Mouse (Mus musculus): ENCODE measurements at regions not wholly inside any gene's neighbourhood (a gene's known extent, or its start where the extent isn't known, plus 50 kb on each side); places are given as distances from the start of the nearest gene placed in this dataset.
A peak's percentile ranks its signal among the peaks of the same experiment; 100 is the strongest.

GRCm38 (mm10) chr17:84869074-84869722, 78.6 kb upstream of the Lrpprc start:
- Histone ChIP-seq H3K4me1 (no peaks in the 10 kb centered on the region), H3K9ac (no peak overlapping the region), H3K4me3 (no peak overlapping the region), H3K4me2 (no peak overlapping the region), H3K27ac (no peak overlapping the region), H3K36me3 (replicated peaks) (no peaks in the 10 kb centered on the region), H3K27me3 (replicated peaks) (no peaks in the 10 kb centered on the region), H3K9me3 (no peaks in the 10 kb centered on the region)
- ATAC-seq (replicated peaks): no peak
- 86% methylated on average over 3 of the region's 3 CpGs for WGBS

DNA sequence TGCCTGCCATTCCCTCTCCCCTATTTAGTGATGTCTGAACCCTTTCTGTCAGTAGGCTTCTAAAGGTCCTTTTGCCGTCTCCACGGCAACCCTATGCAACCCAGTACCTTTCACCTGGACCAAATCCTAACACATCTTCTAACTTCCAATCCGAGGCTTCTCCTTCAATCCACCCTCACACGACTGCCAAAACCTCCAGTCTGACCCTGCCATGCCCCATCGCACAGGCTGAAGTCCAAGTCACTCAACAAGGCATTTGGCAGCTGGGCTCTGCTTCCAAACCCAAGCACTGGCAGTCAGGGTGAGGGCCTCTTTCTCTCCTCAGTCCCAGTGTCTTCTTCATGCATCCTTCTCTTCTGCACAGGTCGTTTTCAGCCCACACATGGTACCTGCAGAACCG, 83.0 kb upstream of the Lrpprc start:
- Histone ChIP-seq H3K4me2 (no peak overlapping the region), H3K4me3 (no peak overlapping the region), H3K4me1 (0 out of 2 replicates have a peak, but pooled peaks cover 2% of the 10 kb centered on the region), H3K27me3 (replicated peaks) (no peaks in the 10 kb centered on the region), H3K27ac (no peak overlapping the region), H3K9ac (no peak overlapping the region), H3K36me3 (replicated peaks) (no peaks in the 10 kb centered on the region), H3K9me3 (no peaks in the 10 kb centered on the region)
- ATAC-seq (replicated peaks): no peak
- WGBS: 80% methylated on average over 7 of the region's 7 CpGs

- Histone ChIP-seq H3K27me3 (replicated peaks) (no peaks in the 10 kb centered on the region), H3K9me3 (no peaks in the 10 kb centered on the region), H3K9ac (no peak overlapping the region)
Measured at GRCm38 (mm10) chr17:84874494-84874893, 82.0 kb upstream of the Ppm1b start.

DNA sequence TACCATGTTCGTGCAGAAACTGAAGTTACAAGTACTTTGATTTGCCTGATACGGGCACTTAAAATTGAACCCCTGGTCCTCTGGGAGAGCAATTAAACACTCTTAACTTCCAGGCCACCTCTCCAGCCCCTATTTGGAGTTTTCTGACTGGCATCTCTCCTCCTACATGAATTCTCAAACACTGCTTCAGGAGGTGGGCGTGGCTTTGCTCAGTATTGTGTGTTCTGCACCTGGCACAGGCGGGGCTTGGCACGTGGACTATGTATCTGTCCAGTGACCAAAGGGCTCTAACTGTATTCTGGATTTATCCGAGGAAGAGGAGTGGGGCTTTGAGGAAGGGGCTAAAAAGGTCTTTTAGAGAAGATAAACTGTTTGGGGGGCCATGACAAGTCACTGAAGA, 81.5 kb upstream of the Ppm1b start:
- H3K27me3 ChIP-seq (replicated peaks): no peaks in the 10 kb centered on the region
- H3K36me3 ChIP-seq (replicated peaks): no peaks in the 10 kb centered on the region
- no peak overlapping the region for H3K4me3 ChIP-seq
- no peak overlapping the region for H3K9ac ChIP-seq
- H3K9me3 ChIP-seq: no peaks in the 10 kb centered on the region
- 0 out of 2 replicates have a peak, but pooled peaks cover 2% of the 10 kb centered on the region for H3K4me1 ChIP-seq
- H3K27ac ChIP-seq: no peak overlapping the region
- WGBS: 78% methylated on average over 6 of the region's 6 CpGs
- no peak for ATAC-seq (replicated peaks)
- H3K4me2 ChIP-seq: no peak overlapping the region

More at GRCm38 (mm10) chr17:84874494-84874893, 82.0 kb upstream of the Ppm1b start:
- H3K27ac ChIP-seq: no peak overlapping the region
- WGBS: 69% methylated on average over 6 of the region's 6 CpGs
- no peak for ATAC-seq (replicated peaks)
- no peak overlapping the region for H3K4me2 ChIP-seq
- no peak overlapping the region for H3K4me3 ChIP-seq
- H3K4me1 ChIP-seq: 0 out of 2 replicates have a peak, but pooled peaks cover 2% of the 10 kb centered on the region
- no peaks in the 10 kb centered on the region for H3K36me3 ChIP-seq (replicated peaks)

DNA sequence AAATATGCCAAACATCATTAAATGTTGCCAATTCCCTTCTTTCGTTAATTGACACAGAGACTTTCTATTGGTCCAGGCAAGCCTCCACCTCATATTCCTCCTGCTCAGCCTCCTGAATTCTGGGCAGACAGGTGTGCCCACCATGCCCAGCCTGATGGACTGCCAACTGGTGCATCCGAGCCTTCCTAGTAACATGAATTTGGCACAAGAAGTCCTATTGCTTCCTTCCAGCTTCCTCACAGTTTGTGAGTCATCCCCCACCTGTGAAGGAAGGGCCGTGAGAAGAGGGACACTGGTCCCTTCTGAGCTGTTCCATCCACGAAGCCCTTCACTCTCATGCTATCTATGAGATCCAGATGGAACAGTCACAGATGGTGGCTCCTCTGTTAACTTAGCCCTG, 80.5 kb upstream of the Ppm1b start:
- no peak overlapping the region for H3K27ac ChIP-seq
- H3K27me3 ChIP-seq (replicated peaks): no peaks in the 10 kb centered on the region
- no peak overlapping the region for H3K4me2 ChIP-seq
- WGBS: 88% methylated on average over 4 of the region's 4 CpGs
- no peak overlapping the region for H3K9ac ChIP-seq
- H3K9me3 ChIP-seq: no peaks in the 10 kb centered on the region
- ATAC-seq (replicated peaks): no peak
- no peaks in the 10 kb centered on the region for H3K36me3 ChIP-seq (replicated peaks)
- no peak overlapping the region for H3K4me3 ChIP-seq
- 0 out of 2 replicates have a peak, but pooled peaks cover 2% of the 10 kb centered on the region for H3K4me1 ChIP-seq

DNA sequence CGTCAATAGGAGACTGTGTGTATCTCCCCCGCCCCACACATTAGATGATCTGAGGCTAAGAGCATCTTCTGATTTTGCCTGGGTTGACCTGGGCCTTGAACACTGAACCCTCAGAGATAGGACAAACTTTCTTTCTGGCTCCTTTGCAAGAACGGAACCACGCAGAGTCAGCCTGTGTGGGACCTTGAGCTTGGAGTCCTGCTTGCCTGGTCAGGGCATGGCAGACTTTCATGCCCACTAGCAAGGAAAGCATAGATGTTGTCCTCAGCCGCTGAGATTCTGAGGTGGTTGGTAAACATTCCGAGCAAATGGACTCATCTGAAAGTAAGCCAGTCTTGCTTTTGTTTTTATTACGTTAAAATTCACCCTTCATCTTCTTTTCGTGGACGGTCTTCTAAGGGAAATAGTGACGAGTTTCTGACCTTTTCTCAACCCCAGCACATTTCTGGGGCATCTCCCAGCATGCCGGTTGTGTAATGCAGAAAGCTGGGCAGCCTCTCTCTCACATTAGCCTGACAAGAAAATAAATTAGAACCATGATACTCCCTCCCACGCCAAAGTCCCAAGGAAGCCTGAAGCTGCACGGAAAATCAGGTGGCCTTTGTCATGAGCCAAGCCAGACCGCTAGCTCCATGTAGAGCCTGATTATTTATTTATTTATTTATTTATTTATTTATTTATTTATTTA, 79.2 kb upstream of the Ppm1b start:
- H3K4me2 ChIP-seq: no peak overlapping the region
- H3K27me3 ChIP-seq (replicated peaks): no peaks in the 10 kb centered on the region
- no peak overlapping the region for H3K4me3 ChIP-seq
- 79% methylated on average over 14 of the region's 14 CpGs for WGBS
- H3K27ac ChIP-seq: no peak overlapping the region
- H3K4me1 ChIP-seq: 0 out of 2 replicates have a peak, but pooled peaks cover 2% of the 10 kb centered on the region
- no peaks in the 10 kb centered on the region for H3K36me3 ChIP-seq (replicated peaks)
- H3K9ac ChIP-seq: no peak overlapping the region
- no peaks in the 10 kb centered on the region for H3K9me3 ChIP-seq
- peak; percentile 63 for ATAC-seq (replicated peaks)

DNA sequence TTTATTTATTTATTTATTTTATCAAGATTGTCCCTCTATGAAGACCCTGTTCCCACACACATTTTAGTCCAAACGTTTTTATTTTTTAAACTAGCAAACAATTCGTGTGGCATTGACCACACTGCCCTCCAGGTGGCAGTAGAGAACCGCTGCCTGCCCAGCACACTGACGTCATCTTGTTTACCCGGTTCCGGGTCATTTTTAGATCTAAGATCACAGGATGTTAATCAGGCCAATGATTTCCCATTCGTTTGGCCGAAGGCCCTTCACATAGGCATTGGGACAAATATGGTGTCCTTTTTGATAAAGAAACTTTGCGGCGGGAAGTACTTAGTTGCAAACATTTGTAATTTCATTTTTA, 78.7 kb upstream of the Ppm1b start:
- H3K4me1 ChIP-seq: 0 out of 2 replicates have a peak, but pooled peaks cover 2% of the 10 kb centered on the region
- ATAC-seq (replicated peaks): peak; percentile 69
- no peak overlapping the region for H3K27ac ChIP-seq
- no peaks in the 10 kb centered on the region for H3K9me3 ChIP-seq
- H3K4me3 ChIP-seq: no peak overlapping the region; the same call in 1 of the 2 replicates
- H3K27me3 ChIP-seq (replicated peaks): no peaks in the 10 kb centered on the region
- H3K36me3 ChIP-seq (replicated peaks): no peaks in the 10 kb centered on the region
- WGBS: 20% methylated on average over 10 of the region's 10 CpGs
- H3K4me2 ChIP-seq: peak overlapping the region; percentile 37
- no peak overlapping the region for H3K9ac ChIP-seq

DNA sequence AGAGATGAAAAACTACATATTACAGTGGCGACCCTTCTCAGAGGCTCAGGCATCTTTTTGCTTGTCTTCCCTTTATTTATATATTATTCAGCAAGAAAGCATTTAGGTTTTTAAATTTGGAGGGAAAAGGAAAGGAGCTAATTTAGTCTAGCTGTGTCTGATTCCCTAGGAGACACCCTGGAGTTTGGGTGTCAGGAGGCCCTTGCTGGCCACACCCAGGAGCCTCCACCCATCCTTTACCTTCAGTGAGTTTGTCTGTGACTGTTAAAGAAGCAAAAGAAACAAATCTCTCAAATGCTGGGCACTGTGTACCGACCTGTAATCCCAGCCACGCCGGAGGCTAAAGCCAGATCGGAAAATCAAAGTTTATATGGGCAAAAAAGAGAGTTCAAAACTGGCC, 78.2 kb upstream of the Ppm1b start:
- no peak overlapping the region for H3K4me3 ChIP-seq
- ATAC-seq (replicated peaks): no peak
- WGBS: 82% methylated on average over 5 of the region's 5 CpGs
- H3K9me3 ChIP-seq: no peaks in the 10 kb centered on the region
- H3K36me3 ChIP-seq (replicated peaks): no peaks in the 10 kb centered on the region
- H3K27ac ChIP-seq: no peak overlapping the region
- no peaks in the 10 kb centered on the region for H3K27me3 ChIP-seq (replicated peaks)
- H3K4me1 ChIP-seq: 0 out of 2 replicates have a peak, but pooled peaks cover 2% of the 10 kb centered on the region
- H3K9ac ChIP-seq: no peak overlapping the region
- peak overlapping the region; percentile 37 for H3K4me2 ChIP-seq

DNA sequence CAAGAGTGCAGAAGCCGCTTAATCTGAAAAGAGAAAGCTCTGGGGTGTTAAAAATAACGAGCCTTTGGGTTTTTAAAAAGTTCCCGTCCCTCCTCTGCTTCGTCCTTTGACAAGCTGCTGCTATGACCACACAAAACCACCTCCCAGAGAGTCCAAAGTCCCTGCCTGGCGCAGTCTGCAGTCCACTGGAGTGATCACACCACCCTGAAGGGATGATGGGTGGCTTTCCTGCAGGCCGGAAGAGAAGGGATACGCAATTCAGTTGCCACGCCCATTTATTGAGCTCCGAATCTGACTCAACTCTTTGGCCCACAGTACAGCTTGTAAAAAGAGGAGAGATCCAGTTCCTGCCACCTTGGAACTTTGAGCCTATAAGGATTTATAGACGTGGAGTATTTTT, 77.4 kb upstream of the Ppm1b start:
- Histone ChIP-seq H3K4me1 (0 out of 2 replicates have a peak, but pooled peaks cover 2% of the 10 kb centered on the region), H3K9ac (no peak overlapping the region), H3K4me3 (no peak overlapping the region), H3K36me3 (replicated peaks) (no peaks in the 10 kb centered on the region), H3K27me3 (replicated peaks) (no peaks in the 10 kb centered on the region), H3K9me3 (no peaks in the 10 kb centered on the region), H3K27ac (no peak overlapping the region), H3K4me2 (no peak overlapping the region)
- ATAC-seq (replicated peaks): no peak
- WGBS: 82% methylated on average over 10 of the region's 10 CpGs

- no peaks in the 10 kb centered on the region for H3K27me3 ChIP-seq (replicated peaks)
- 76% methylated on average over 2 of the region's 2 CpGs for WGBS
- H3K27ac ChIP-seq: no peak overlapping the region
- no peaks in the 10 kb centered on the region for H3K9me3 ChIP-seq
- H3K4me3 ChIP-seq: no peak overlapping the region
- no peak overlapping the region for H3K4me2 ChIP-seq
- H3K4me1 ChIP-seq: 0 out of 2 replicates have a peak, but pooled peaks cover 2% of the 10 kb centered on the region
- no peak overlapping the region for H3K9ac ChIP-seq
- H3K36me3 ChIP-seq (replicated peaks): no peaks in the 10 kb centered on the region
- no peak for ATAC-seq (replicated peaks)
Measured at GRCm38 (mm10) chr17:84880946-84881345, 75.6 kb upstream of the Ppm1b start.

DNA sequence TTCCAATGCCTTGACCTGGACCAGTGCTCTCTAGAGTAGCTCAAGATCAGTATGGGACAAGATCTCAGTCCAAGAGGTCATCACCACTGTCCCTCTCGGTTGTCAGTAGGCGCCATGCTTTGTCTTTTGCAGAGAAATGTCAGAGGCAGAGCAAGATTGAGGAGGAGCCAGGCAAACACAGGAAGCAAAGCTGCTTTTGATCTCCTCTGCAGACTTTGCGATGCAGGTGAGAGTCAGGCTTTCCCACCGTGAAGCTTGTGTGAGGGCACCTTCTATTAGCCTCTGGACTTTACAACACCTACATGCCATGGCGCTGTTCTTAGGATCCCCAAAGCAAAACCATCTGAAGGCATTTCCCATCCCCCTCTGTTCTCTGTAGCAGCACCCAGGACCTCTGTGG, 68.0 kb upstream of the Ppm1b start:
- WGBS: 95% methylated on average over 5 of the region's 5 CpGs
- H3K27me3 ChIP-seq (replicated peaks): no peaks in the 10 kb centered on the region
- no peak overlapping the region for H3K9ac ChIP-seq
- no peak overlapping the region for H3K4me2 ChIP-seq
- H3K27ac ChIP-seq: no peak overlapping the region
- H3K4me3 ChIP-seq: no peak overlapping the region
- H3K36me3 ChIP-seq (replicated peaks): no peaks in the 10 kb centered on the region
- H3K9me3 ChIP-seq: no peaks in the 10 kb centered on the region
- peaks cover 2% of the 10 kb centered on the region; the same call in 1 of the 2 replicates for H3K4me1 ChIP-seq
- ATAC-seq (replicated peaks): no peak

GRCm38 (mm10) chr17:84890871-84891599, 65.5 kb upstream of the Ppm1b start:
- Histone ChIP-seq H3K4me2 (no peak overlapping the region), H3K4me3 (no peak overlapping the region), H3K36me3 (replicated peaks) (no peaks in the 10 kb centered on the region), H3K9me3 (no peaks in the 10 kb centered on the region), H3K4me1 (peaks cover 2% of the 10 kb centered on the region; the same call in 1 of the 2 replicates), H3K27ac (no peak overlapping the region), H3K27me3 (replicated peaks) (no peaks in the 10 kb centered on the region), H3K9ac (no peak overlapping the region)
- WGBS: 57% methylated on average over 12 of the region's 12 CpGs
- ATAC-seq (replicated peaks): no peak

All from midbrain, embryonic 15.5 days (tissue).